Mouse (Mus musculus) small intestine, adult 2 months (tissue): ENCODE measurements around the gene Arsb.

Source experiments
- CTCF ChIP-seq: fragments of 200-500 bp; IDR thresholded peaks from 2 replicates; pipeline ENCODE4 v1.5.1; 2012; ENCODE audit warnings: low read depth, mild to moderate bottlenecking, control low read depth, inconsistent platforms, low read length, moderate library complexity, mixed read lengths; ENCODE audit not compliant: insufficient replicate concordance, insufficient read length; ENCODE audit errors: extremely low read depth
- POLR2A ChIP-seq: fragments of 200-500 bp; IDR thresholded peaks from 2 replicates; pipeline ENCODE4 v1.6.1; 2012; ENCODE audit warnings: low read depth, mild to moderate bottlenecking, control low read depth, inconsistent platforms, low read length, moderate library complexity

- TF ChIP-seq CTCF (no peak), POLR2A (no peak)
Observed at GRCm38 (mm10) chr13:93989736-93990611, 218.5 kb downstream of the Arsb start.
